29 mouse cellular contexts compared by ENCODE assay signal in the genomic region with DNA sequence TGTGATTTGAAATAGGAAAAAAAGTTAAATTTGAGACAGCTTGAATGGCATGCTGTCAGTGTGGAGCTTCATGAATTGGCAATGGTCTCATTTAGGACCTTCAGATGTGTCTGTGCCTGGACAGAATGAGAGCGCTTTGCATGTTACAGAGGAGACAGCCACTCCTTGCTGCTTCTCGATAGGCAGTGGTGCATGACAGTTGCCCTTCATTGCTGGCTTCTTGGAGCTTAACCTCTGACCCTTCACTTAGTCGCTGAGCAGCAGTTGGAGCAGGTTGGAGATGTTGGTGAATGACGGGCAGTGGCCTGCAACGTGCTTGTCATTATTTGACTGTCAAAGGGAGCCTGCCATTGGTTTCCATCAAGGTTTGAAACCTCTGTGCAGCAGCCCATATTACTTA. TPM values are rescaled to one million over a fixed set of nuclear protein-coding genes. Genes with fewer than 3 reads are reported as not detected.
DNase-seq lines count a peak whose midpoint lies in the region; ATAC-seq lines count a peak whose summit lies in the region.
"Had no signal": no experiment of that assay in that cellular context is flagged by ENCODE, and none has a peak within 500 bp of the region (broad histone marks: within the 10 kb centered on the region; RNA-seq: fewer than 3 reads in every experiment).

No protein-coding gene starts in this region.

- DNase-seq in forebrain, embryonic 11.5 days (ENCODE audit: low spot score), result peak; percentile 7
- DNase-seq in midbrain, embryonic 10.5 days (ENCODE audit: low spot score), result peak; percentile 69
- DNase-seq in yolk sac, embryonic 10.5 days (ENCODE audit: low spot score), result peak; percentile 35
- DNase-seq in gastrocnemius, adult 18-20 months (ENCODE audit: low spot score), result no peak
- DNase-seq: adrenal gland, postnatal 36 days; cerebellum, adult 11-12 months; cerebellum, postnatal 10 days; forebrain, postnatal 0 days; heart, postnatal 10 days; layer of hippocampus, adult 9-11 months; left cerebral cortex, postnatal 4 days; liver; lung, postnatal 4 days; right cerebral cortex, adult 18-20 months; right cerebral cortex, postnatal 4 days; thymus, postnatal 36 days had no signal

- H3K9me3 ChIP-seq in forebrain, embryonic 11.5 days (ENCODE audit: control insufficient read depth, low read length), result no peaks in the 10 kb centered on the region
- H3K9me3 ChIP-seq in forebrain, embryonic 12.5 days, result no peaks in the 10 kb centered on the region
- H3K9me3 ChIP-seq in midbrain, embryonic 10.5 days (replicated peaks), result no peaks in the 10 kb centered on the region
- H3K9me3 ChIP-seq in midbrain, embryonic 15.5 days, result no peaks in the 10 kb centered on the region
- H3K9me3 ChIP-seq in kidney, embryonic 15.5 days (replicated peaks), result no peaks in the 10 kb centered on the region
- H3K9me3 ChIP-seq: G1E; hindbrain, embryonic 13.5 days; liver, embryonic 15.5 days; neural tube, embryonic 15.5 days; stomach, embryonic 15.5 days had no signal

- ATAC-seq in forebrain, embryonic 11.5 days (replicated peaks; ENCODE audit: low FRiP score), result no peak
- ATAC-seq in forebrain, embryonic 12.5 days (ENCODE audit: low FRiP score), result no peak
- ATAC-seq in midbrain, embryonic 15.5 days (replicated peaks), result no peak
- peak; percentile 71 for ATAC-seq in kidney, embryonic 15.5 days (replicated peaks; ENCODE audit: low FRiP score)
- no peak for ATAC-seq in megakaryocyte, adult 5-6 weeks (ENCODE audit: poor library complexity, severe bottlenecking)
- ATAC-seq: forebrain, postnatal 0 days; Patski had no signal

- no peak overlapping the region for H3K4me2 ChIP-seq in forebrain, embryonic 11.5 days (ENCODE audit: low read depth, low read length, severe bottlenecking)
- no peak overlapping the region for H3K4me2 ChIP-seq in forebrain, embryonic 12.5 days
- H3K4me2 ChIP-seq in midbrain, embryonic 15.5 days, result no peak overlapping the region
- no peak overlapping the region for H3K4me2 ChIP-seq in kidney, embryonic 15.5 days
- H3K4me2 ChIP-seq: heart, embryonic 11.5 days; hindbrain, embryonic 13.5 days; liver, embryonic 15.5 days; midbrain, embryonic 11.5 days; neural tube, embryonic 15.5 days; stomach, embryonic 15.5 days had no signal

- no peaks in the 10 kb centered on the region for H3K4me1 ChIP-seq in forebrain, embryonic 11.5 days (replicated peaks; ENCODE audit: control insufficient read depth, insufficient read depth, low read length)
- H3K4me1 ChIP-seq in forebrain, embryonic 12.5 days, result peaks cover 7% of the 10 kb centered on the region; the same call in 1 of the 2 replicates
- peaks cover 43% of the 10 kb centered on the region for H3K4me1 ChIP-seq in midbrain, embryonic 10.5 days
- peaks cover 2% of the 10 kb centered on the region; the same call in 1 of the 2 replicates for H3K4me1 ChIP-seq in midbrain, embryonic 15.5 days
- peaks cover 55% of the 10 kb centered on the region for H3K4me1 ChIP-seq in kidney, embryonic 15.5 days
- H3K4me1 ChIP-seq: neural tube, embryonic 15.5 days; stomach, embryonic 15.5 days had no signal

- H3K4me3 ChIP-seq in forebrain, embryonic 11.5 days (ENCODE audit: low read depth, low read length), result no peak overlapping the region
- H3K4me3 ChIP-seq in forebrain, embryonic 12.5 days (replicated peaks), result no peak overlapping the region
- no peak overlapping the region for H3K4me3 ChIP-seq in midbrain, embryonic 10.5 days
- no peak overlapping the region for H3K4me3 ChIP-seq in midbrain, embryonic 15.5 days
- H3K4me3 ChIP-seq in kidney, embryonic 15.5 days (replicated peaks), result no peak overlapping the region
- H3K4me3 ChIP-seq: hindbrain, embryonic 13.5 days; liver, embryonic 15.5 days; neural tube, embryonic 15.5 days; stomach, embryonic 15.5 days had no signal

- WGBS in forebrain, embryonic 11.5 days, result 22% methylated on average over 5 of the region's 5 CpGs
- 20% methylated on average over 5 of the region's 5 CpGs for WGBS in forebrain, embryonic 12.5 days
- 12% methylated on average over 5 of the region's 5 CpGs for WGBS in midbrain, embryonic 10.5 days
- WGBS in midbrain, embryonic 15.5 days, result 24% methylated on average over 5 of the region's 5 CpGs
- WGBS in kidney, embryonic 15.5 days, result 36% methylated on average over 5 of the region's 5 CpGs

- no peak overlapping the region for H3K27ac ChIP-seq in forebrain, embryonic 11.5 days (ENCODE audit: low read depth, low read length)
- H3K27ac ChIP-seq in forebrain, embryonic 12.5 days, result no peak overlapping the region
- H3K27ac ChIP-seq in midbrain, embryonic 10.5 days (replicated peaks), result no peak overlapping the region
- H3K27ac ChIP-seq in midbrain, embryonic 15.5 days, result no peak overlapping the region
- H3K27ac ChIP-seq in kidney, embryonic 15.5 days, result no peak overlapping the region
- H3K27ac ChIP-seq: hindbrain, embryonic 13.5 days; liver, embryonic 15.5 days; neural tube, embryonic 15.5 days; stomach, embryonic 15.5 days had no signal

- no peak overlapping the region for H3K9ac ChIP-seq in forebrain, embryonic 11.5 days (ENCODE audit: low read length)
- no peak overlapping the region for H3K9ac ChIP-seq in forebrain, embryonic 12.5 days
- no peak overlapping the region for H3K9ac ChIP-seq in midbrain, embryonic 15.5 days
- no peak overlapping the region for H3K9ac ChIP-seq in kidney, embryonic 15.5 days
- H3K9ac ChIP-seq: forebrain, postnatal 0 days; hindbrain, embryonic 13.5 days; liver, embryonic 15.5 days; neural tube, embryonic 15.5 days; stomach, embryonic 15.5 days had no signal

- no peaks in the 10 kb centered on the region for H3K27me3 ChIP-seq in forebrain, embryonic 11.5 days (ENCODE audit: control insufficient read depth, insufficient read depth, low read length)
- H3K27me3 ChIP-seq in forebrain, embryonic 12.5 days, result no peaks in the 10 kb centered on the region
- H3K27me3 ChIP-seq in midbrain, embryonic 10.5 days (ENCODE audit: low read depth, poor library complexity, severe bottlenecking), result no peaks in the 10 kb centered on the region
- H3K27me3 ChIP-seq in midbrain, embryonic 15.5 days (replicated peaks), result no peaks in the 10 kb centered on the region
- no peaks in the 10 kb centered on the region for H3K27me3 ChIP-seq in kidney, embryonic 15.5 days
- H3K27me3 ChIP-seq: CH12.LX; hindbrain, embryonic 13.5 days; liver, embryonic 15.5 days; neural tube, embryonic 15.5 days; Patski; stomach, embryonic 15.5 days had no signal

- no peaks in the 10 kb centered on the region for H3K36me3 ChIP-seq in forebrain, embryonic 11.5 days (ENCODE audit: control insufficient read depth, insufficient read depth, low read length)
- no peaks in the 10 kb centered on the region for H3K36me3 ChIP-seq in forebrain, embryonic 12.5 days (replicated peaks)
- 0 out of 2 replicates have a peak, but pooled peaks cover 3% of the 10 kb centered on the region for H3K36me3 ChIP-seq in midbrain, embryonic 10.5 days
- no peaks in the 10 kb centered on the region for H3K36me3 ChIP-seq in midbrain, embryonic 15.5 days (replicated peaks)
- H3K36me3 ChIP-seq in kidney, embryonic 15.5 days, result no peaks in the 10 kb centered on the region
- H3K36me3 ChIP-seq: hindbrain, embryonic 13.5 days; liver, embryonic 15.5 days; neural tube, embryonic 15.5 days; stomach, embryonic 15.5 days had no signal

RNA-seq across cellular contexts. Expression of a gene that starts 28.9 kb away (rescaled TPM):
- 109 and 111 TPM in 2 replicates for polyA plus RNA-seq in forebrain, embryonic 11.5 days (2014; fragmentation: Nextera tagmentation; extraction: Ambion mirVana)
- 105 and 111 TPM in 2 replicates for polyA plus RNA-seq in forebrain, embryonic 12.5 days (2016; fragmentation: Nextera tagmentation; extraction: Ambion mirVana)
- 91.3 and 105 TPM in 2 replicates for polyA plus RNA-seq in midbrain, embryonic 10.5 days (2016; fragmentation: Nextera tagmentation; extraction: Ambion mirVana)
- 167 and 176 TPM in 2 replicates for polyA plus RNA-seq in midbrain, embryonic 15.5 days (2015; fragmentation: Nextera tagmentation; extraction: Ambion mirVana)
- polyA plus RNA-seq in kidney, embryonic 15.5 days (2015; fragmentation: Nextera tagmentation; extraction: Ambion mirVana), result 80.4 and 86.9 TPM in 2 replicates
- total RNA-seq in megakaryocyte, adult 5-6 weeks (2015), result 28.9 and 33.6 TPM in 2 replicates
- total RNA-seq in megakaryocyte, adult 5-6 weeks (2017), result 13.8 and 14.0 TPM in 2 replicates
- total RNA-seq in gastrocnemius, adult 18-20 months (2021), result 10 to 100 TPM; 81.2 to 87.6 TPM

RNA-seq across cellular contexts. Expression of a gene that starts 29.1 kb away (rescaled TPM):
- 10.4 and 13.7 TPM in 2 replicates for polyA plus RNA-seq in forebrain, embryonic 11.5 days (2014; fragmentation: Nextera tagmentation; extraction: Ambion mirVana)
- 15.8 and 17.0 TPM in 2 replicates for polyA plus RNA-seq in forebrain, embryonic 12.5 days (2016; fragmentation: Nextera tagmentation; extraction: Ambion mirVana)
- polyA plus RNA-seq in midbrain, embryonic 10.5 days (2016; fragmentation: Nextera tagmentation; extraction: Ambion mirVana), result 9.8 and 10.4 TPM in 2 replicates
- 12.6 and 12.9 TPM in 2 replicates for polyA plus RNA-seq in midbrain, embryonic 15.5 days (2015; fragmentation: Nextera tagmentation; extraction: Ambion mirVana)
- 10.7 and 14.4 TPM in 2 replicates for polyA plus RNA-seq in kidney, embryonic 15.5 days (2015; fragmentation: Nextera tagmentation; extraction: Ambion mirVana)
- total RNA-seq in megakaryocyte, adult 5-6 weeks (2015), result 3.5 and 7.1 TPM in 2 replicates
- total RNA-seq in megakaryocyte, adult 5-6 weeks (2017), result 3.9 TPM in 2 replicates
- 1 to 10 TPM; 1.8 to 4.6 TPM for total RNA-seq in gastrocnemius, adult 18-20 months (2021)
